Mouse (Mus musculus): ENCODE results near the gene Gpha2. TPM values are rescaled to one million over a fixed set of nuclear protein-coding genes. Genes with fewer than 3 reads are reported as not detected.

Gene Gpha2
- total RNA-seq, 2 experiments from 2014 or later: not detected

DNA sequence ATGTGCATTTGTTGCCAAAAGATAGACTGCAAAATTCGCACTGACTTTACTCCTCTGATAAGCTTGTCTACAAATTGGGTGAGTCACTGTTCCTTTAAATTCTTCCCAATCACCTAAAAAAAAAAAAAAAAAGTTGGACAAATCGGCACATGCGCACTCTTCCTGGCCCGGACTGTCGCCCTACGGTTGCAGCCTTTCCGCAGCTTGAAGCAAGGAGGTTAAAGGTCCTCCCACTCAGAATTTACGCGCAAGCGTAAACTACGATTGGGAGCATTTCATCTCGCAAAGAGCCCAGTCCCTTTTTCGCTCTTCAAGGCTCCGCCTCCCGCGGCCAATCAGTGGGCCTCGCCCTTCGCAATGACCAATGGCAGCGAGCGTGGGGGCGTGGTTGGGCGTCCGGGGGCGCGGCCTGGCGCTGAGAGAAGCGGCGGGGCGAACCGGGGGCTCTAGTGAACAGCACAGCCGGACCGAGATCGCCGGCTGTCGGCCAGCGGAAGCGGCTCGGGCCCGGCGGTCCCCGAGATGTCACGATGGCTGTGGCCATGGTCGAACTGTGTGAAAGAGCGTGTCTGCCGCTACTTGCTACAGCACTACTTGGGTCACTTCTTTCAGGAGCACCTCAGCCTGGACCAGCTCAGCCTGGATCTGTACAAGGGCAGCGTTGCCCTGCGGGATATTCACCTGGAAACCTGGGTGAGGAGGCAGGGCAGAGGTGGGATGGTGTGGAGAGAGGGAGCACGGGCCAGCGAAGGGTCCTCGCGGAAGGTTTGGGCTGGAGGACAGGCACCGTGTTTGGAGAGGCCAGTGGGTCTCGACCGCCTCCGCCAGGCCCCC is 15.3 kb downstream of the Gpha2 start, which contains the start of gene Atg2a:
Gene Atg2a, plus strand, starts transcription at position 395 of the 834 bp plus-strand sequence.
- DNase-seq (ENCODE audit: low spot score in 2 of 2): peak; percentile 97 to 98

DNA sequence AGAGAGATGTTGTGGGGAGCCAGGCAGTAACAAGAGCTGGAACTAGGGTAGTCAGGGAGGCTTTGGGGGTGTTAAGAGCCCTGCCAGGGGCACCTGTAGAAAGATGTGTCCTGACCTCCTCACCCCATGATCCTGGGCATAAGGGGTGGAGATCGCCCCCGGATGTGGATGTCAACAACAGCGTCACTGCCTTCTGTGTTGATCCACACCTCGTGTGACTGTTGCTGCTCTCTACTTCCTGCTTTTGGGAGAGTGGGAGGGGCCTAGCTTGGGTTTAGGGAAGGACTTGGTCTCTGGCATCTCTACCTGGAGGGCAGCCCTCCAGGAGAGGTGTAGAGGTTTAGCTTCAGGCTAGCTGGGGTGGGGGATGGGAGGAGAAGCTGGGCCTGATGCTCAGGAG is 16.1 kb downstream of the Gpha2 start:
- no peak for DNase-seq (ENCODE audit: low spot score in 2 of 2)

GRCm38 (mm10) chr19:6243226-6243625 is 17.0 kb downstream of the Gpha2 start:
- DNase-seq (ENCODE audit: low spot score in 2 of 2): no peak

DNA sequence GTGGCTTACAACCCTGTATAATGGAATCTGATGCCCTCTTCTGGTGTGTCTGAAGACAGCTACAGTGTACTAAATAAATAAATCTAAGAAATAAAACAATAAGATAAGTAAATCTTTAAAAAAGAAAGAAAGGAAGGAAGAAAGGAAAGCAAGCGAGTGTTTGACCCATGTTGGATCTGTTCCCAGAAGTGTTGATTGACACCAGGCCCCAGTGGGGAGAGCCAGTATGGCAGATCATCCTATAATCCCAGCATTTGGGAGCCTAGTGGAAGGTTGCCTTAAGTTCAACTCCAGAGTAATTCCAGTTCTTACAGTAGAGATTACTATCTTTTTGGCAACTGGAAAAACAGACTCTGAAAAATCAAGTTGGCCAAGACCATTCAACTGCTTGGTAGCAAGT is 19.6 kb downstream of the Gpha2 start:
- DNase-seq (ENCODE audit: low spot score in 2 of 2): no peak

DNA sequence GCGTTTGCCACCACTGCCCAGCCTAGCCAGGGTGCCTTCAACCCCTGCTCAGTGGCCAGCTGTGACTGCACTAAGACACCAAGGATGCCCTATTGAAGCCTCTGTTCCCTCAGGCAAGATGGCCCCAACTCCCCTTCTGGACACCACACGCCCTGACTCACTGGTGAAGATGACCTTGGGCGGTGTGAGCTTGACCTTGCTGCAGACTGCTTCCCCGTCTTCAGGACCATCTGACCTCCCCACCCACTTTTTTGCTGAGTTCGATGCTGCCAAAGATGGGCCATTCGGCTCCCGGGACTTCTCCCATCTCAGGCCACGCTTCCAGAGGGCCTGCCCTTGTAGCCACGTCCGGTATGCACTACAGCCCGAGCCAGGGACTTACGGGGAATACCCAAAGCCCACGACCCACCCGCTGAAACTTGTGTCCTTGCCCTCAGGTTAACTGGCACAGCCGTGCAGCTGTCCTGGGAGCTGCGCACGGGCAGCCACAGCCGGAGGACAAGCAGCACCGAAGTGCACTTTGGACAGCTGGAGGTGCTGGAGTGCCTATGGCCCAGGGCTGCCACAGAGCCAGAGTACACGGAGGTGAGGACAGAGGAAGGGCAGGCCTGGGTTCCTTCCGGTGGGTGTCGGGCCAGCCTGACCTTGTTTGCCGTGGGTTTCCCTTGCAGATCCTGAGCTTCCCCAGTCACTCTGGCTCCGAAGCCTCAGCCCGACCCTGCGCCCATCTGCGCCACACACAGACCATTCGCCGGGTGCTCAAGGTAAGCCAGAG is 21.5 kb downstream of the Gpha2 start:
- DNase-seq (ENCODE audit: low spot score in 2 of 2): no peak

DNA sequence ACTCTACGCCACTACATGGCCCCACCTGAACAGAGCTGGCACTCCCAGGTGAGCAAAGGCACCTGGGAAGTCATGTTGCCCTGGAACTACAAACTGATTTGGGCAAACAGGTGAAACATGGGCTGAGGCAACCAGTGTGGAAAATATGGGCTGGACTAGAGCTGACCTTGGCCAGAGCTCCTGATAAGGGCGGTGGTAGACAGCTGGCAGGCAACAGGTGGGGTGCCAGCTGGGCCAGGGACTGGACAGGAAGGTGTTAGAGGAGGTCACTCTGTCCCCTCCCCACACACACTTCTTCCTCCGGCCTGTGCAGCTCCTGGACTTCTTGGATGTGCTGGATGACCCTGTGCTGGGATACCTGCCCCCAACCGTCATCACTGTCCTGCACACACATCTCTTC is 26.8 kb downstream of the Gpha2 start:
- no peak for DNase-seq (ENCODE audit: low spot score in 2 of 2)

DNA sequence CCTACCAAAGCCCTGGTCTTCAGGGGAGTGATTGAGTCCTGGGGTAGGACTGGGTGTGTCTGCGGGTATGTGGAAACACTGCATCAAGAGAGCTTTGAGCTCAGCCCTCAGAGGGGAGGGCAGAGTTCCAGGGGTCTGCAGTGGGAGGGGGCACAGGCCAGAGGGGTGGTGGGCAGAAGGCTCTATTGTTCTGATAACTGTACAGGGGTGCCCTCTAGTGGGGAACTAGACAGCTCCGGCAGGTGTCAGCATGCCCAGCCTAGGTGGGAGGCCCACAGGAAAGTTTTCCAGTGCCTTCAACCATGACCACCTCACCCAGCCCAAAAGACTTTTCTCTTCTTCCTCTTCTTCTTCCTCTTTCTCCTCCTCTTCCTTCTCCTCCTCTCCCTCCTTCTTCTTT is 34.2 kb downstream of the Gpha2 start:
- DNase-seq (ENCODE audit: low spot score in 2 of 2): no peak

DNA sequence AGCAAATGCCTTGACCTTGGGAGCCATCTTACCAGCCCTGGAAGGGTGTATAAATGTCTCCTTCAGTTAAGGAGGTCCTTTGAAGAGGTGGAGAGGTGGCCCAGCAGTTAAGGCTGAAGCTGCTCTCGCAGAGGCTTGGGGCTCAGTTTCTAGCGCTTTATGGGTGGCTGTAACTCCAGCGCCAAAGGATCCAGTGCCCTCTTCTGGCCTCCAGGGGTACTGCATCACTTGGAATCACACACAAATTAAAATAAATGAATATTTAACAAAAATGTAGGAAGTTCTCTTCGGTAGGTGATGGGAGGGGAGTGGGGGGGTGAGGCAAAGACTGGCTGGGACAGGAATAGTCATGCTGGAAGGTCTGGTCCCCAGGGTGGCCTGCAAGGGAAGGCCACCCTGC is 34.8 kb downstream of the Gpha2 start:
- DNase-seq (ENCODE audit: low spot score in 2 of 2): no peak

GRCm38 (mm10) chr19:6261379-6261778 is 35.2 kb downstream of the Gpha2 start:
- DNase-seq (ENCODE audit: low spot score in 2 of 2): no peak

GRCm38 (mm10) chr19:6262222-6262621 is 36.0 kb downstream of the Gpha2 start:
- peak; percentile 80 to 84 for DNase-seq (ENCODE audit: low spot score in 2 of 2)

DNA sequence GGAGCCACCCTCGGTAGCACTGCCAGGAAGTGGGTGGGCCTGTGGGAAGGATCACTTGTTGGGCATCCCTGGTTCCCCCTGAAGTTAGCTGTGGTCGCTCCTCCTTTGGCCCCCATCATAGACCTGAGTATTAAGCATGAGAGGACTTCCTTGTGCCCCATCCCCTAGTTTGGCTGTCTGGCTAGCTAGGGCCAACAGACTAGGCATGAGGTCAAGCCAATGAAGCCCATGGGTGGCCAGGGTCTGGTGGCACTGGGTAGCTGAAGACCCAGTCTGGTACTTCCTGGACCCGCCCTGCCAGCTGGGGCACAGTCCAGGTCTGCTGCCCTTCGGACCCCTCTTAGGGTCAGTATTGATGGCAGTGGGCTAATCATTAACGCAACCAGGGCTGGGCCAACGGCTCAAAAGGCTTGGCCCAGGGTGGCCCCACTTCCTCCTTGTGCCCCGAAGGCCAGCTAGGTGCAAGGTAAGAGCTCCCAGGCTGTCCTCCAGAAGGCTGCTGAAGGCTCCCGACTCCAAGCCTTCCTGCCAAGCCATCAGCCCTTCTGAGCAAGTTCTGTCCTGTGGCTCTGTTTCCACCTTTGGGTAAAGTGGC is 36.8 kb downstream of the Gpha2 start:
- no peak for DNase-seq (ENCODE audit: low spot score in 2 of 2)

DNA sequence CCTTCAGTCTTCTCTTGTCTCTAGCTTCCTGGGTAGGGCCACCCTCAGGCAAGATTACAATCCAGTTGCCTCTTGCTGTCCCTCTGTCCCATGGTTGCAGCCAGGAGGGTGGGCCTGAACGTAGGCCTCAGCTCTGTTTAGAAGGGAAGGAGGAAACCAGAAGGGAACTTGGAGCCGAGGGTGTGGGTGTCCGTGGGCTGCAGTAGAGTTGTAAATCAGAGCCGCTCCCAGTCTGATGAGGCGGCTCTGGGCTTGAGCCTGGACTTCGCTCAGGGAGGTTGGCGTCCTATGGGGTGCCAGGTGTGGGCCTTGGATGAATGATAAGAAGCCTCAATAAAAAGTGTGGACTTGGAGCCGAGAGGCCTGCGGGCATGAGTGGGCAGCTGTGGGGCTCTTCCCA is 38.0 kb downstream of the Gpha2 start:
- DNase-seq (ENCODE audit: low spot score in 2 of 2): no peak

DNA sequence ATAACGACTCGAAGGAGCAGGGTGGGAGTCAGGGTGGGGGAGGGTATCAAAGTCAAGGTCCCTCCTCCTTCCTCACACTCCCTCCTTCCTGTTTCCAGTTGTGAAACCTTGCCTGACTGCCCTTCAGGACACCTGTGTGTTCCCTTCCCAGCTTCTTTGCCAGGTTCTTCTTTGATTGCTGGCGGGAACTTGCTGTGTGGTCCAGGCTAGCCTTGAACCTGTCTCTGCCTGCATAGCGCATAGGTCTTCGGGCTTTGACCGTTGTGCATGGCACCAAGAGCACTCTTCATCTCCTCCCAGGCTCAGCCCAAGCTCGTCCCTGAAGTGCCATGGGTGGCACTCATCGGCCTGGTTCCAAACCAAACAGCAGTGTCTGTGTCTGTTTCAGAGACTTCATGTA is 38.8 kb downstream of the Gpha2 start:
- DNase-seq (ENCODE audit: low spot score in 2 of 2): no peak

DNA sequence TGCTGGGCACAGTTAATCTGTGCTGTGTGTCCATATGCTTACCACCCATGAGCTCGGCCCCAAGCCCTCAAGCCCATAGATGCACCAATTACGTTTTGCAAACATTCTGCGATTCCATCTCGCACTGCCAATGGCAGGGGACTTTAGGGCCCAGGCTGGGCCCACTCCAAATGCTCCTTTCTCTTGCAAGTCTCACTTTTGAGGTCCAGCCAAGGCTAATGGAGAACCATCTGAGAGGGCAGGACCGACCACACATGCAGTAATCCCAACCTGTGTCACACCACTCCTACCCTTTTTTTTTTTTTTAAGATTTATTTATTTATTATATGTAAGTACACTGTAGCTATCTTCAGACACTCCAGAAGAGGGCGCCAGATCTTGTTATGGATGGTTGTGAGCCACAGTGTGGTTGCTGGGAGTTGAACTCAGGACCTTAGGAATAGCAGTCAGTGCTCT is 39.6 kb downstream of the Gpha2 start:
- no peak for DNase-seq (ENCODE audit: low spot score in 2 of 2)

DNA sequence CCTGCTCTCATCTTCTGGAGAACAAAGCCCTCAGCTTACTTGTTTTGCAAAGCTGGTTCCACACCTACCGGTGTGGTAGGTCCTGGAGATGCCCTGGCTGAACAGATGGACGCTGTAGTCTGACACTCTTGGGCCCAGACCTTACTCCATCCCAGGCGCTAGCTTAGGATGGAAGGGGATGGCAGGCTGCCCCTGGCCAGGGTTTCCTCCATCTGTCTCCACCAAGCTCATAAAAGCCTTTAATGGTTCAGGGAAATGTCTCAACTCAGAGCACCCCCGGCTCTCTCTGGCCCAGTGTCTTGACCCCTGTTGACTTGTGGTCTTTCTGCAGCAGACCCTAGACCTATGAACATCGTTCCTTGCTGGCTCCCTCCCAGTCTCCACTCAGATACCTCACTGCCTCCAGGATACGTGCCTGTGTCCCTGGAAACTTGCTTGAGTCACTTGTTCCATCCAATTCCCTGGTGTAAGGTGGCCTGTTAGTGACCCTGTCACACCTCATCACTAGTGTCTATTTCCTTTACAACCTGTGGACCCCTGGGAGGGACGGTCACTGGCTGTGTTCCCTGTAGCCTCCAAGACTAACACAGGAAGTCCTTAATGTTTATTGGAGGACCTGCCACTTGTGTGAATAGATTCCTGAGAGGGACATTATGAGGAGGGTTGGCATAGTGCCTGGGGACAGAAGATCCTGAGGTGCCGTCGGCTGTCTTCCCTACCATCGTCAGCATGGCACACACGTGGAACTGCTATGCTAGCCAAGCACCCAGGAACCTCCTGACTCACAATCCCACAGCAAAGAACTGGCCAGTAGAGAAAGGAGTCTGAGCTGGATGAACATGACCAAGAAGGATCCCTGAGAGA is 41.4 kb downstream of the Gpha2 start:
- no peak for DNase-seq (ENCODE audit: low spot score in 2 of 2)

- peak; percentile 87 to 90 for DNase-seq (ENCODE audit: low spot score in 2 of 2)
Measured at GRCm38 (mm10) chr19:6268170-6268528, 42.0 kb downstream of the Gpha2 start.

DNA sequence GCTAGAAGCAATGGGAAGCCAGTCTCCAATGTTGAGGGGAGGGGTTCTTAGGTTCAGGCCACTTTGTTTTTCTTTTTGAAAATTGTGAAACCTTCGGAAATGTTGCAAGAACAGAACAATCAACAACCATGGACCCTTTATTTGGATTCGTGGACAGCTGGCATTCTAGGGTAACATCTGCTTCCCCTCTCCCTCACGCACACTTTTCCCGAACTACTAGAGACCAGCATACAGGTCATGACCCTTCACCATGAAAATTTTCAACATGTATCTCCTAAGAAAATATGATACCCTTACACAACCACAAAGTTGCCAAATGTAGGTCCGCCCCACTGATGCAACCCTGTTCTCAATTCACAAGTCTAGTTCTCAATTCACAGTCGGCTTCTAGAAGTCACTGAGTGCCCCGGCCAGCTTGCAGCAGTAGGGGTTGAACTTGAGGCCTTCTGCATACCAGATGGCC is 42.5 kb downstream of the Gpha2 start:
- no peak for DNase-seq (ENCODE audit: low spot score in 2 of 2)

GRCm38 (mm10) chr19:6269798-6270475 is 43.8 kb downstream of the Gpha2 start:
- no peak for DNase-seq (ENCODE audit: low spot score in 2 of 2)

GRCm38 (mm10) chr19:6270661-6271060 is 44.5 kb downstream of the Gpha2 start:
- DNase-seq (ENCODE audit: low spot score in 2 of 2): no peak

GRCm38 (mm10) chr19:6271206-6271605 is 45.0 kb downstream of the Gpha2 start:
- no peak for DNase-seq (ENCODE audit: low spot score in 2 of 2)

Measured in layer of hippocampus, postnatal 10 days (tissue).